Mouse (Mus musculus) WW6 (cell line): ENCODE data around the gene Trappc12.
"Not testable (repeated sequence)": the region's sequence is repeated elsewhere in the genome, so short reads cannot be mapped to it uniquely, and the experiment has no call there.

Source experiments
- DNase-seq: peaks from one replicate; pipeline ENCODE4 v3.0.0-alpha.2; 2013; ENCODE audit warnings: low read depth, low spot score

The Trappc12 gene

GRCm38 (mm10) chr12:28733520-28734245 lies 16.6 kb downstream of the Trappc12 start:
- not testable (repeated sequence) for DNase-seq

GRCm38 (mm10) chr12:28732631-28733030 lies 17.6 kb downstream of the Trappc12 start:
- DNase-seq = no peak

- DNase-seq = no peak
Observed at GRCm38 (mm10) chr12:28727061-28727460, 23.2 kb downstream of the Trappc12 start.

GRCm38 (mm10) chr12:28726204-28726603 lies 24.1 kb downstream of the Trappc12 start:
- DNase-seq = no peak

- DNase-seq = no peak
Observed at GRCm38 (mm10) chr12:28724366-28724765, 25.9 kb downstream of the Trappc12 start.

- DNase-seq = no peak
Observed at GRCm38 (mm10) chr12:28718106-28718505, 32.2 kb downstream of the Trappc12 start.

- no peak for DNase-seq
Observed at GRCm38 (mm10) chr12:28717066-28717465, 33.2 kb downstream of the Trappc12 start.

GRCm38 (mm10) chr12:28714822-28715632 lies 35.2 kb downstream of the Trappc12 start:
- DNase-seq = no peak

GRCm38 (mm10) chr12:28710566-28711185 lies 39.6 kb downstream of the Trappc12 start:
- no peak for DNase-seq

GRCm38 (mm10) chr12:28708154-28708553 lies 42.1 kb downstream of the Trappc12 start:
- DNase-seq = no peak

GRCm38 (mm10) chr12:28705204-28705603 lies 45.1 kb downstream of the Trappc12 start:
- DNase-seq = no peak

- DNase-seq = no peak
Observed at GRCm38 (mm10) chr12:28704381-28704780, 45.9 kb downstream of the Trappc12 start.

- no peak for DNase-seq
Observed at GRCm38 (mm10) chr12:28701302-28701701, 49.0 kb downstream of the Trappc12 start.

- no peak for DNase-seq
Observed at GRCm38 (mm10) chr12:28700561-28701025, 49.7 kb downstream of the Trappc12 start.

GRCm38 (mm10) chr12:28700101-28700511 lies 50.2 kb downstream of the Trappc12 start:
- no peak for DNase-seq

- DNase-seq = no peak
Observed at GRCm38 (mm10) chr12:28699656-28700055, 50.6 kb downstream of the Trappc12 start.

GRCm38 (mm10) chr12:28699086-28699485 lies 51.2 kb downstream of the Trappc12 start:
- DNase-seq = no peak

GRCm38 (mm10) chr12:28697821-28698595 lies 52.3 kb downstream of the Trappc12 start:
- DNase-seq = no peak

- DNase-seq = no peak
Observed at GRCm38 (mm10) chr12:28694776-28695175, 55.5 kb downstream of the Trappc12 start.

GRCm38 (mm10) chr12:28694231-28694630 lies 56.0 kb downstream of the Trappc12 start:
- DNase-seq = no peak

GRCm38 (mm10) chr12:28693738-28694137 lies 56.5 kb downstream of the Trappc12 start:
- DNase-seq = no peak
